Comparison of ENCODE assay signal across 8 mouse cellular contexts in the genomic region with DNA sequence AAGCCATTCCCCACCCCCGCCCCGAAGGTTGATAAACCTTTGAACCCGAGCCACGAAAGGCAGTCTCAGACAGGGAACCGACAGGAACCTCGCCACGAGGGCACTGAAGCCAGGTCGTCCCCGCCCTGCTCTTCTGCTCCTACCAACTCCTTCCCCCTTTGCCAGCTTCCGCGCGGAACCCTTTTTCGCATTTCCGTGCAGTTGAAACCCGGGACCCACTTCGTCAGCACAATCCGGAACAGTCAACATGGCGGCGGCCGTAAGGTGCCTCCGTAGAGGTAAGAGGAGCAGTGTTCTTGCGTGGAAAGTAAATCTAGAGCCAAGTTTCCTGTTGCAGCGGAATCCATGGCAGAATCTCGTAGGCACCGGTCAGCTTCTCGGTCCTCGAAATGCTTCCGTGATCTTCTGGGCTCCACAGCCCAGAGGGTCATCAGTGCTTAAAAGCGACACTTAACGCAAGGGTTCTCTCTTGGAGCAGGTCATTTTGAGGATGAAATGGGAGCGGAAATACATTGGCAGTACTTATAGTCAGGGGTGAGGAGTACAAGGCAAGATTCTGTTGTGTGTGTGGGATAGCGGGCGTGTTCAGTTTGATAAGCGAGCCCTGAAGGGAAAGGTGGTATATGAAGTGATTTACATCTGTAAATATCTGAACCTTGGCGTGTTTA. TPM values are rescaled to one million over a fixed set of nuclear protein-coding genes. Genes with fewer than 3 reads are reported as not detected.
DNase-seq lines count a peak whose midpoint lies in the region; ATAC-seq and TF ChIP-seq lines count a peak whose summit lies in the region.

No protein-coding gene starts in this region.

- in situ Hi-C loops in Patski (cut with MboI; ENCODE audit: low pct_unique_long_range_greater_than_20kb): loop anchor here (5.0 kb wide), 1 partner anchor 43 kb away; no protein-coding TSS in a partner anchor

- H3K9me3 ChIP-seq in hindbrain, embryonic 13.5 days: no peaks in the 10 kb centered on the region

- H3K27me3 ChIP-seq in Patski: no peaks in the 10 kb centered on the region
- H3K27me3 ChIP-seq in hindbrain, embryonic 13.5 days: no peaks in the 10 kb centered on the region

- CTCF ChIA-PET in Patski (lab: Charles Lee): interaction anchor here (2.8 kb wide), 1 partner anchor 11 kb away, joined by 11 read pairs; no protein-coding TSS in a partner anchor

- peak overlapping the region; percentile 82 for H3K4me3 ChIP-seq in hindbrain, embryonic 13.5 days

- peak overlapping the region; percentile 76 for H3K4me2 ChIP-seq in hindbrain, embryonic 13.5 days

- no peak for TF ChIP-seq CTCF in Patski (IDR thresholded peaks at IDR 0.05)

- H3K9ac ChIP-seq in hindbrain, embryonic 13.5 days: peak overlapping the region; percentile 79

- POLR2A ChIA-PET in Patski (lab: Charles Lee): interaction anchor here (0.6 to 1.3 kb wide), 3 partner anchors 48 to 117 kb away, joined by 3 to 4 read pairs (median 3); no protein-coding TSS in a partner anchor

- H3K4me1 ChIP-seq in hindbrain, embryonic 13.5 days (replicated peaks): peaks cover 16% of the 10 kb centered on the region

- WGBS in hindbrain, embryonic 13.5 days: under 1% methylated on average over 35 of the region's 35 CpGs

- peaks cover 5% of the 10 kb centered on the region; the same call in 1 of the 2 replicates for H3K36me3 ChIP-seq in hindbrain, embryonic 13.5 days

- peak overlapping the region; percentile 82 for H3K27ac ChIP-seq in hindbrain, embryonic 13.5 days

- DNase-seq in Patski (ENCODE audit: low read depth, low spot score): peak; percentile 84
- peak; percentile 95 to 96 for DNase-seq in cerebellum, postnatal 14 days
- peak; percentile 89 for DNase-seq in frontal cortex, postnatal 14 days (ENCODE audit: low spot score in 2 of 2)
- DNase-seq in layer of hippocampus, postnatal 25 days (ENCODE audit: extremely low spot score in 1 of 2, low spot score in 1 of 2): peak; percentile 85 to 86
- DNase-seq in lung, postnatal 25 days (ENCODE audit: low spot score): peak; percentile 93
- DNase-seq in retina, embryonic 14.5 days (ENCODE audit: low spot score): peak; percentile 94
- DNase-seq in thymus, postnatal 4 days: peak; percentile 92

- peak; percentile 89 for ATAC-seq in Patski
- ATAC-seq in hindbrain, embryonic 13.5 days (ENCODE audit: low FRiP score): peak; percentile 96

RNA-seq across cellular contexts. Expression of gene Mrpl1, which starts 0.8 kb away (rescaled TPM):
- 23.0 TPM for polyA plus RNA-seq in Patski (2021)
- polyA plus RNA-seq in hindbrain, embryonic 13.5 days (2015; fragmentation: Nextera tagmentation; extraction: Ambion mirVana): 18.5 and 19.8 TPM in 2 replicates
- 10 to 100 TPM; 16.0 to 18.3 TPM for total RNA-seq in layer of hippocampus, postnatal 25 days (2021)

RNA-seq across cellular contexts. Expression of gene Cnot6l, which starts 46.1 kb away (rescaled TPM):
- 29.3 TPM for polyA plus RNA-seq in Patski (2021)
- 13.3 and 14.7 TPM in 2 replicates for polyA plus RNA-seq in hindbrain, embryonic 13.5 days (2015; fragmentation: Nextera tagmentation; extraction: Ambion mirVana)
- total RNA-seq in layer of hippocampus, postnatal 25 days (2021): 10 to 100 TPM; 68.4 to 69.9 TPM

Comparison
In these comparisons a context has a peak if more than half of its experiments do, and no peak if none do; other contexts are left out.
1. Peak in every context shown above with its lines: DNase-seq, ATAC-seq, H3K4me3 ChIP-seq and H3K27ac ChIP-seq.